Mouse (Mus musculus) cortical plate, adult 2 months (tissue): ENCODE measurements around the gene F2rl2.

Experiments
- CTCF ChIP-seq: fragments of 200-500 bp; IDR thresholded peaks from 2 replicates; pipeline ENCODE4 v1.5.1; 2011; ENCODE audit warnings: mild to moderate bottlenecking, control low read depth, low read length; ENCODE audit not compliant: insufficient read depth; ENCODE audit errors: extremely low read depth
- POLR2A ChIP-seq: fragments of 200-500 bp; IDR thresholded peaks from 2 replicates; pipeline ENCODE4 v1.6.1; 2011; ENCODE audit warnings: mild to moderate bottlenecking, low read length, control low read depth; ENCODE audit not compliant: insufficient read depth; ENCODE audit errors: extremely low read depth

GRCm38 (mm10) chr13:95714271-95714975, 17.8 kb downstream of the F2rl2 start:
- TF ChIP-seq CTCF (no peak), POLR2A (no peak)
